Mouse (Mus musculus): ENCODE data around the gene Gstm2. TPM values are rescaled to one million over a fixed set of nuclear protein-coding genes. Genes with fewer than 3 reads are reported as not detected.
"Not testable (repeated sequence)": the region's sequence is repeated elsewhere in the genome, so short reads cannot be mapped to it uniquely, and the experiment has no call there.

The Gstm2 gene
- polyA plus RNA-seq, 1 experiment from 2014 or later, result 30.1 TPM

- Histone ChIP-seq H3K9ac (ENCODE audit: low read length) (no peak overlapping the region), H3K9me3 (ENCODE audit: control insufficient read depth, low read length) (no peaks in the 10 kb centered on the region), H3K4me1 (ENCODE audit: control insufficient read depth, insufficient read depth, low read length) (no peaks in the 10 kb centered on the region), H3K27ac (replicated peaks; ENCODE audit: low read depth, low read length) (no peak overlapping the region), H3K36me3 (ENCODE audit: control insufficient read depth, insufficient read depth, low read length) (no peaks in the 10 kb centered on the region), H3K4me3 (ENCODE audit: low read depth, low read length) (no peak overlapping the region), H3K4me2 (ENCODE audit: low read depth, severe bottlenecking) (no peak overlapping the region), H3K27me3 (ENCODE audit: control insufficient read depth, insufficient read depth, low read length) (no peaks in the 10 kb centered on the region)
- ATAC-seq (ENCODE audit: insufficient number of reproducible peaks, low FRiP score, low TSS enrichment, low read depth) (no peak), DNase-seq (ENCODE audit: low spot score) (no peak)
- WGBS, result 93% methylated on average over 5 of the region's 5 CpGs
Measured at GRCm38 (mm10) chr3:107966631-107967030, 19.6 kb downstream of the Gstm2 start.

GRCm38 (mm10) chr3:107965592-107965991 lies 20.7 kb downstream of the Gstm2 start:
- WGBS, result 76% methylated on average over 1 of the region's 1 CpGs
- Histone ChIP-seq H3K27me3 (ENCODE audit: control insufficient read depth, insufficient read depth, low read length) (no peaks in the 10 kb centered on the region), H3K4me2 (ENCODE audit: low read depth, severe bottlenecking) (no peak overlapping the region), H3K9ac (ENCODE audit: low read length) (no peak overlapping the region), H3K4me3 (ENCODE audit: low read depth, low read length) (no peak overlapping the region), H3K4me1 (ENCODE audit: control insufficient read depth, insufficient read depth, low read length) (no peaks in the 10 kb centered on the region), H3K36me3 (ENCODE audit: control insufficient read depth, insufficient read depth, low read length) (no peaks in the 10 kb centered on the region), H3K27ac (replicated peaks; ENCODE audit: low read depth, low read length) (no peak overlapping the region), H3K9me3 (ENCODE audit: control insufficient read depth, low read length) (no peaks in the 10 kb centered on the region)
- ATAC-seq (ENCODE audit: insufficient number of reproducible peaks, low FRiP score, low TSS enrichment, low read depth) (no peak), DNase-seq (ENCODE audit: low spot score) (no peak)

DNA sequence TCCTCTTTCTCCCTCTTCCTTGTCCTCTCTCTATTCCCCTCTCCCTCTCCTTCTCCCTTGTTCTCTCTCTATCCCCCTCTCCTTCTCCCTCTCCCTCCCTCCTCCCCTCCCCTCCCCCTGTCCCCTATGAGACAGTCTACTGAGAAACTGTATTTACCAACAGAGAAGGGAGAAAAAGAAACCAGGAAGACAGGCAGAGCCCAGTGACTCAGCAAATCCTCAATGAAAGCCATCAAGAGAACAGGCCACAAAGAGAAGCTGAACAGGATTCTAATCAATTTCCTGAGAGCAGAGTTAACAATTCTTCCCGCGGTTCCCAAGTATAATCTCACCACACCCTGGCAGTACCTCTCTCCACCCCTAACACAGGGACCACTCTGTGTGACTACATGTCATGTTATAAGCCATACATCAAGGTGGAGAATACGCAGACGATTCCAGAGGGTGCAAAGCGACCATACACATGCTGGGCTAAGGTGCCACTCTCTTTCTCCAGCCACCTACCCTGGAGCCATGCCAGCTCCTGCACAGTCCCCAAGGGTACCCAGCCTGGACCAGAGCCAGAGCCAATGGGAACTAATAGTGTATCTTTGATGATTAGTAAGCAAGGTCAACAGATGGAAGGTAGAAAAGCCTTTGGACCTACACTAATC lies 21.5 kb downstream of the Gstm2 start:
- ATAC-seq (ENCODE audit: insufficient number of reproducible peaks, low FRiP score, low TSS enrichment, low read depth), result no peak
- H3K27me3 ChIP-seq (ENCODE audit: control insufficient read depth, insufficient read depth, low read length), result no peaks in the 10 kb centered on the region
- H3K9me3 ChIP-seq (ENCODE audit: control insufficient read depth, low read length), result no peaks in the 10 kb centered on the region
- no peak for DNase-seq (ENCODE audit: low spot score)
- 77% methylated on average over 5 of the region's 5 CpGs for WGBS
- no peak overlapping the region for H3K4me3 ChIP-seq (ENCODE audit: low read depth, low read length)
- H3K36me3 ChIP-seq (ENCODE audit: control insufficient read depth, insufficient read depth, low read length), result no peaks in the 10 kb centered on the region
- H3K4me1 ChIP-seq (ENCODE audit: control insufficient read depth, insufficient read depth, low read length), result no peaks in the 10 kb centered on the region
- H3K27ac ChIP-seq (replicated peaks; ENCODE audit: low read depth, low read length), result no peak overlapping the region
- H3K9ac ChIP-seq (ENCODE audit: low read length), result no peak overlapping the region
- no peak overlapping the region; the same call in 1 of the 2 replicates for H3K4me2 ChIP-seq (ENCODE audit: low read depth, severe bottlenecking)

DNA sequence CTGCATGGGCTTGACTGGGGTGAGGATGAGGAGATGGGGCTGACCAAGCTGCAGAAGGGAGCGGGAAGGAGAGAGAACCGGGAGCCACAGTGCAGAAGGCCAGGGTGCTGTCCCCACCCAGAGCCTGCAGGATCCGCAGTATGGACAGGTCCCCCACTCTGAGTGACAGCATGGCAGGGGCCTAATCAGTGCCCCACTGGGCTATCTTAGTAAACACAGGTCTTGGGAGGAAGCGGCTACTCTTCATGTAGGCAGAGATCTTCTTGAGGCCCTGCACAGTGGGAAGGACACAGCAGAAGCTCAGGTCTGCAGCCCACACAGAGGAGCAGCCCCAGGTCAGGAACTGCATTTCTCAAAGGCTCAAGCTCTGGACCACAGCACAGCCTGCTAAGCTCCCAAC lies 22.2 kb downstream of the Gstm2 start:
- no peaks in the 10 kb centered on the region for H3K4me1 ChIP-seq (ENCODE audit: control insufficient read depth, insufficient read depth, low read length)
- ATAC-seq (ENCODE audit: insufficient number of reproducible peaks, low FRiP score, low TSS enrichment, low read depth), result no peak
- H3K27me3 ChIP-seq (ENCODE audit: control insufficient read depth, insufficient read depth, low read length), result no peaks in the 10 kb centered on the region
- no peaks in the 10 kb centered on the region for H3K36me3 ChIP-seq (ENCODE audit: control insufficient read depth, insufficient read depth, low read length)
- H3K4me2 ChIP-seq (ENCODE audit: low read depth, severe bottlenecking), result no peak overlapping the region
- no peak overlapping the region for H3K27ac ChIP-seq (replicated peaks; ENCODE audit: low read depth, low read length)
- H3K4me3 ChIP-seq (ENCODE audit: low read depth, low read length), result no peak overlapping the region
- H3K9ac ChIP-seq (ENCODE audit: low read length), result no peak overlapping the region
- H3K9me3 ChIP-seq (ENCODE audit: control insufficient read depth, low read length), result no peaks in the 10 kb centered on the region
- DNase-seq (ENCODE audit: low spot score), result no peak
- WGBS, result 72% methylated on average over 4 of the region's 4 CpGs

- not testable (repeated sequence) for H3K4me3 ChIP-seq (ENCODE audit: low read depth, low read length); H3K27me3 ChIP-seq (ENCODE audit: control insufficient read depth, insufficient read depth, low read length); H3K4me2 ChIP-seq (ENCODE audit: low read depth, severe bottlenecking); H3K4me1 ChIP-seq (ENCODE audit: control insufficient read depth, insufficient read depth, low read length); H3K9me3 ChIP-seq (ENCODE audit: control insufficient read depth, low read length); H3K27ac ChIP-seq (replicated peaks; ENCODE audit: low read depth, low read length); ATAC-seq (ENCODE audit: insufficient number of reproducible peaks, low FRiP score, low TSS enrichment, low read depth); DNase-seq (ENCODE audit: low spot score); H3K9ac ChIP-seq (ENCODE audit: low read length); H3K36me3 ChIP-seq (ENCODE audit: control insufficient read depth, insufficient read depth, low read length)
- WGBS, result 90% methylated on average over 9 of the region's 9 CpGs
Measured at GRCm38 (mm10) chr3:107955260-107955659, 31.0 kb downstream of the Gstm2 start.

DNA sequence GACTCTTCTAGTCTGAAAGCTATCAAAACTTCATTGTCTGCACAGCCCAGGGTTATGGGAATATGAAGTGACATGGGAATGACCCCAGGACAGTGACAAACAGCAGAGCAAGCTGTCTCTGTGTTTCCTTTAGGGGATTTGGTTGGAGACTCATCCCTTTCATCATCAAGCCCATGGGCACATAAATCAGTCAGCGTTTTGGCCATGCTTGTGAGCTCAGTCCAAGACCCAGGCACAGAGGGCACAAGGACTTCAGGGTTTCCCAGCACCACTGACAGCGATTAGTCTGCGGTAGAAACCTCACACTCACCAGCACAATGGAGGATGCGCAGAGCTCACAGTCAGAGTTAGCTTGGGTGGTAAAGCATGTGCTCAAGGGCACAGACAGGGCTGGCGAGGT lies 32.3 kb downstream of the Gstm2 start:
- WGBS, result 81% methylated on average over 5 of the region's 5 CpGs
- Histone ChIP-seq H3K27ac (replicated peaks; ENCODE audit: low read depth, low read length) (no peak overlapping the region), H3K9ac (ENCODE audit: low read length) (no peak overlapping the region), H3K36me3 (ENCODE audit: control insufficient read depth, insufficient read depth, low read length) (no peaks in the 10 kb centered on the region), H3K4me3 (ENCODE audit: low read depth, low read length) (no peak overlapping the region), H3K9me3 (ENCODE audit: control insufficient read depth, low read length) (no peaks in the 10 kb centered on the region), H3K4me1 (ENCODE audit: control insufficient read depth, insufficient read depth, low read length) (no peaks in the 10 kb centered on the region), H3K4me2 (ENCODE audit: low read depth, severe bottlenecking) (no peak overlapping the region), H3K27me3 (ENCODE audit: control insufficient read depth, insufficient read depth, low read length) (no peaks in the 10 kb centered on the region)
- DNase-seq (ENCODE audit: low spot score), result no peak
- no peak for ATAC-seq (ENCODE audit: insufficient number of reproducible peaks, low FRiP score, low TSS enrichment, low read depth)

GRCm38 (mm10) chr3:107953328-107953755 lies 32.9 kb downstream of the Gstm2 start:
- WGBS, result 16% methylated on average over 6 of the region's 6 CpGs
- Histone ChIP-seq H3K4me1 (ENCODE audit: control insufficient read depth, insufficient read depth, low read length) (no peaks in the 10 kb centered on the region), H3K4me2 (ENCODE audit: low read depth, severe bottlenecking) (no peak overlapping the region), H3K9ac (ENCODE audit: low read length) (no peak overlapping the region), H3K4me3 (ENCODE audit: low read depth, low read length) (no peak overlapping the region), H3K27ac (replicated peaks; ENCODE audit: low read depth, low read length) (no peak overlapping the region), H3K36me3 (ENCODE audit: control insufficient read depth, insufficient read depth, low read length) (no peaks in the 10 kb centered on the region), H3K9me3 (ENCODE audit: control insufficient read depth, low read length) (no peaks in the 10 kb centered on the region), H3K27me3 (ENCODE audit: control insufficient read depth, insufficient read depth, low read length) (no peaks in the 10 kb centered on the region)
- DNase-seq (ENCODE audit: low spot score) (peak; percentile 58), ATAC-seq (ENCODE audit: insufficient number of reproducible peaks, low FRiP score, low TSS enrichment, low read depth) (no peak)

DNA sequence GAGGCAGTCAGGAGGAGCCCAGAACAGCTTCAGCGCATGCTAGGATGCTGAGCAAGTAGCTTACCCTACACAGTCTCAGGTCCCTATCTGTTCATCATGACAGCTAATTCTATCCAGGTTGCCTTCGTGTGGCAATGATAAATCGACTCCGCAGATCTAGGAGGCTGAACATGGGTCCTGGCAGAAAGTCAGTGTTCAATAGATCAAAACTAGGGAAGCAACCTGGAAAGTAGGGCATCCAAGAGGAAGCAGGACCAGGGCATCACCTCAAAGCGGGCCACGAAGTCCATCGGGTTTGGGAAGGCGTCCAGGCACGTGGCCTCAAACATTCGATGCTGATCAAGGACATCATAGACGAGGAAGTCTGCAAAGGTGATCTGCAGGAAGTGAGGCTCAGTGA lies 35.7 kb downstream of the Gstm2 start:
- 86% methylated on average over 11 of the region's 11 CpGs for WGBS

DNA sequence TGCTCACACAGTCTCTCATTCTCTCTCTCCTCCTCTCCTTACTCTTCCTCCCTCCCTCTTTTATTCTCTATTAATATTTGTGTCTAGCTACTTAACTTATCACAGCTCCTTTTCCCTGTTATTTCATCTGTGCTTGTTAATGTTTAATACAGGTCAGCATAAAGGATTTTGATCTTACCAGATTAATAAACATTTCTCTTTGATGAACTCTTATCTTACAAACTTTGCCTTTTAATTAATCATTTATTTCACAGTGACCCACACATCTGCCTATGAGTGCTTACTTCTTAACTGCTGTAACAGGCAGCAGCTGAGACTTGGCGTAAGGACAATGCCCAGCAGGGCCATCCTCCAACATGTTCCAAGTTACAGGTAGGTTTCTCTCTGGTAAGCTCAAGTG lies 36.8 kb downstream of the Gstm2 start:
- WGBS, result 93% methylated on average over 1 of the region's 1 CpGs
- H3K4me2 ChIP-seq (ENCODE audit: low read depth, severe bottlenecking); ATAC-seq (ENCODE audit: insufficient number of reproducible peaks, low FRiP score, low TSS enrichment, low read depth): not testable (repeated sequence)

More for the DNA sequence above, 35.7 kb downstream of the Gstm2 start:
- Histone ChIP-seq H3K27me3 (ENCODE audit: control insufficient read depth, insufficient read depth, low read length) (no peaks in the 10 kb centered on the region), H3K36me3 (ENCODE audit: control insufficient read depth, insufficient read depth, low read length) (no peaks in the 10 kb centered on the region), H3K4me1 (ENCODE audit: control insufficient read depth, insufficient read depth, low read length) (no peaks in the 10 kb centered on the region), H3K9me3 (ENCODE audit: control insufficient read depth, low read length) (no peaks in the 10 kb centered on the region), H3K4me2 (ENCODE audit: low read depth, severe bottlenecking) (no peak overlapping the region), H3K4me3 (ENCODE audit: low read depth, low read length) (no peak overlapping the region), H3K9ac (ENCODE audit: low read length) (no peak overlapping the region), H3K27ac (replicated peaks; ENCODE audit: low read depth, low read length) (no peak overlapping the region)
- ATAC-seq (ENCODE audit: insufficient number of reproducible peaks, low FRiP score, low TSS enrichment, low read depth), result no peak
- no peak for DNase-seq (ENCODE audit: low spot score)

More for the DNA sequence above, 36.8 kb downstream of the Gstm2 start:
- H3K27me3 ChIP-seq (ENCODE audit: control insufficient read depth, insufficient read depth, low read length); DNase-seq (ENCODE audit: low spot score); H3K9me3 ChIP-seq (ENCODE audit: control insufficient read depth, low read length); H3K36me3 ChIP-seq (ENCODE audit: control insufficient read depth, insufficient read depth, low read length); H3K27ac ChIP-seq (replicated peaks; ENCODE audit: low read depth, low read length); H3K4me1 ChIP-seq (ENCODE audit: control insufficient read depth, insufficient read depth, low read length); H3K4me3 ChIP-seq (ENCODE audit: low read depth, low read length); H3K9ac ChIP-seq (ENCODE audit: low read length): not testable (repeated sequence)
